Mouse (Mus musculus): ENCODE data around the gene Ddx3x. TPM values are rescaled to one million over a fixed set of nuclear protein-coding genes. Genes with fewer than 3 reads are reported as not detected.
"Not testable (repeated sequence)": the region's sequence is repeated elsewhere in the genome, so short reads cannot be mapped to it uniquely, and the experiment has no call there.

Gene Ddx3x
- 196 and 219 TPM in 2 replicates for polyA plus RNA-seq (2014; fragmentation: Nextera tagmentation; extraction: Ambion mirVana)

DNA sequence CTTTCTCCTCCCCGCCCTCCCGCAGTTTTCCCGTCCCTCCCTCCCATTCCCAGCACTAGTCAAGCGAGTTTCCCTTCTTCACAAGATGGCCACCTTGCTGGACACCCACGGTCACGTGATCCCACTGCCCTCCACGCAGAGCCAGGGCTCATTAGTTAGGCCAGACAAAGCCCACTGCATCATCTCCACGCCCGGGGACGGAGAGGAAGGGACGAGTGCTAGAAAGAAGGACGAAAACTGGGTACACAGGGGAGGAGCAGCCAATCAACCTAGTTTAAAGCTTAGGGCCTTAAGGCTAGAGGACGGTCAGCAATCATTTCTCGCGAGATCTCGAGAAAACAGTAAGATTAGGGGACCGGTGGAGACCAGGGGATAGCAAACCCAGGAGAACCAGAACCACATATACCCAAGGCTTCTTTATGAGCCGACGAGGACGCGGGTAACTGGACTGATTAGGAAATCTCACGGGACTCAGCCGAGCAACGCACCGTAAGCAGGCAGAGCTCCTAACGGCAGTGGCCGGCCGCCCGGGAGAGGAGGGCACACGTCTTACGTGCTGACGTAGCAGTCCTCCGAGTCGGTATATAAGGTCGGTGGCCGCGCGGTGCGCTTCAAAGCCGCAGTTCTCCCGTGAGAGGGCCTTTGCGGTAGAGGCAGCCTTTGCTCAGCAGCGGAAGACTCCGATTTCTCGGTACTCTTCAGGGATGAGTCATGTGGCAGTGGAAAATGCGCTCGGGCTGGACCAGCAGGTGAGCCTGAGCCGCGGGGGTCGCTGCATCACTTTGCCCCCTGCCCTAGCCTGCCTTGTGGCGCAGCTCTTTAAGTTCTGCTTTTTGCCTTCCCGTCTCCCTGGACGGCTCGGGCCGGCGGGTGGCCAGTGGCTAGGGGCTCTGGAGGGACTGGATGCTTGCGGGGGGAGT is at the start of gene Ddx3x:
Gene Ddx3x (plus strand): TSS at position 562 of the 920 bp plus-strand sequence.
- no peaks in the 10 kb centered on the region; the same call in 1 of the 2 replicates for H3K27me3 ChIP-seq (ENCODE audit: control insufficient read depth, insufficient read depth, low read length)
- H3K9me3 ChIP-seq (ENCODE audit: control insufficient read depth, low read length): no peaks in the 10 kb centered on the region
- peak within 1 kb of the TSS; percentile 98 for H3K27ac ChIP-seq (ENCODE audit: low read depth, low read length)
- ATAC-seq (ENCODE audit: low FRiP score) (peak; percentile 93), DNase-seq (ENCODE audit: low spot score, missing footprints) (peak; percentile 99)
- H3K4me2 ChIP-seq: peak within 1 kb of the TSS; percentile 66
- H3K36me3 ChIP-seq (ENCODE audit: control insufficient read depth, insufficient read depth, low read length): no peaks in the 10 kb centered on the region
- under 1% methylated on average over 48 of the region's 57 CpGs for WGBS
- peak within 1 kb of the TSS; percentile 88 for H3K4me3 ChIP-seq (ENCODE audit: low read depth, low read length)
- H3K4me1 ChIP-seq (ENCODE audit: control insufficient read depth, insufficient read depth, low read length): peaks cover 8% of the 10 kb centered on the region
- H3K9ac ChIP-seq (ENCODE audit: low read length): peak within 1 kb of the TSS; percentile 99

DNA sequence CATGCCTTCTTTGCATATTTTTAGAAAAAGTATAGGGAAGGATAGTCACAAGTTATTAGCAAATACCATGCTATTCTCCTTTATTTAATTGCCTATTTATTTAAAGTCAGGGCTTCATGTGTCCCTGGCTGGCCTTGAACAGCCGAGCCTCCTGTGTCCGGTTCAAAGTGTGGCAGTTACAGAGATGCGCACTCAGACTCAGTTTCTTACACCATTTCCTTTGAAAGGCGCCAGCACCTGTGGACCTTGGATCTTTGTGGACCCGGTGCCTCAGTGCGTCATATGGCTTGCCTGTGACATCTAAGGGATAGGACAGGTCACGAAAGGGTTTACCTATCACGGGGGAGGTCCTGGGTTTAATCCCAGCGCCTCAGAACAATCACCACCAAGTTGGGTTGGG is 49.5 kb upstream of the Ddx3x start:
- H3K36me3 ChIP-seq (ENCODE audit: control insufficient read depth, insufficient read depth, low read length): no peaks in the 10 kb centered on the region
- H3K9ac ChIP-seq (ENCODE audit: low read length): peak overlapping the region; percentile 58
- H3K27me3 ChIP-seq (ENCODE audit: control insufficient read depth, insufficient read depth, low read length): peaks cover 5% of the 10 kb centered on the region
- peaks cover 2% of the 10 kb centered on the region; the same call in 1 of the 2 replicates for H3K4me1 ChIP-seq (ENCODE audit: control insufficient read depth, insufficient read depth, low read length)
- no peak overlapping the region for H3K4me3 ChIP-seq (ENCODE audit: low read depth, low read length)
- peak overlapping the region; percentile 65; the same call in 1 of the 2 replicates for H3K27ac ChIP-seq (ENCODE audit: low read depth, low read length)
- peak; percentile 20 for ATAC-seq (ENCODE audit: low FRiP score)
- H3K4me2 ChIP-seq: peak overlapping the region; percentile 39
- peak; percentile 85 for DNase-seq (ENCODE audit: low spot score, missing footprints)
- H3K9me3 ChIP-seq (ENCODE audit: control insufficient read depth, low read length): no peaks in the 10 kb centered on the region
- 22% methylated on average over 9 of the region's 9 CpGs for whole genome bisulfite sequencing

DNA sequence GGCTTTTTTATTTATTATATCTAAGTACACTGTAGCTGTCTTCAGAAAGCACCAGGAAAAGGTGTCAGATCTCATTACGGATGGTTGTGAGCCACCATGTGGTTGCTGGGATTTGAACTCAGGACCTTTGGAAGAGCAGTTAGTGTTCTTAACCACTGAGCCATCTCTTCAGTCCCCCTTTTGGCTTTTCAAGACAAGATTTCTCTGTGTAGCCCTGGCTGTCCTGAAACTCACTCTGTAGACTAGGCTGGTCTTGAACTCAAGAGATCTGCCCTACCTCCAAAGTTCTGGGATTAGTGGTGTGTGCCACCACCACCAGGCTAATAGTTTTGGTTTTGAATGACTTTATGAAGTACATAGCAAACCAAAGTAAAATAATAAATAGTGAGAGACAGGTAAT is 47.9 kb upstream of the Ddx3x start:
- not testable (repeated sequence) for H3K4me1 ChIP-seq (ENCODE audit: control insufficient read depth, insufficient read depth, low read length); H3K9ac ChIP-seq (ENCODE audit: low read length); H3K9me3 ChIP-seq (ENCODE audit: control insufficient read depth, low read length); ATAC-seq (ENCODE audit: low FRiP score); H3K27ac ChIP-seq (ENCODE audit: low read depth, low read length); H3K4me3 ChIP-seq (ENCODE audit: low read depth, low read length); H3K36me3 ChIP-seq (ENCODE audit: control insufficient read depth, insufficient read depth, low read length); H3K27me3 ChIP-seq (ENCODE audit: control insufficient read depth, insufficient read depth, low read length); H3K4me2 ChIP-seq
- 86% methylated on average over 1 of the region's 1 CpGs for WGBS
- peak; percentile 72 for DNase-seq (ENCODE audit: low spot score, missing footprints)

DNA sequence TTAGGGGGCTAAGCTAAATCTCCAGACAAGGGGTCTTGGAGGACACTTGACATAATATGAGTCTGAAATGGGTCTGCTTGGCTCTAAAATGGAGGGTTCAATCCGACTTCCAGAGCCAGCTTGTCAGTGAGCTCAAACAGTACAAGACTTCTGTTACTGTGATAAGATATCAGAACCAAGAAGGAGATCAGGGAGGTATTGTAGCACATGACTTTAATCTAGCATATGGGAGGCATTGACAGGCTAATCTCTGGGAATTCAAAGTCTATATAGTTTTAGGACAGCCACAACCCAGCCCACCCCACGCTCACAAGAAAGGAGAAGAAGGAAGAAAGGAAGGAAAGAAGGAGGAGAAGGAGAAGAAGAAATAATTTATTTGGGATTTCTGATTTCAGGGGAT is 47.1 kb upstream of the Ddx3x start:
- H3K27me3 ChIP-seq (ENCODE audit: control insufficient read depth, insufficient read depth, low read length): peaks cover 5% of the 10 kb centered on the region
- H3K9ac ChIP-seq (ENCODE audit: low read length): no peak overlapping the region
- DNase-seq (ENCODE audit: low spot score, missing footprints) (no peak), ATAC-seq (ENCODE audit: low FRiP score) (no peak)
- H3K36me3 ChIP-seq (ENCODE audit: control insufficient read depth, insufficient read depth, low read length): no peaks in the 10 kb centered on the region
- no peak overlapping the region for H3K4me2 ChIP-seq
- H3K4me3 ChIP-seq (ENCODE audit: low read depth, low read length): no peak overlapping the region
- no peaks in the 10 kb centered on the region for H3K9me3 ChIP-seq (ENCODE audit: control insufficient read depth, low read length)
- H3K27ac ChIP-seq (ENCODE audit: low read depth, low read length): no peak overlapping the region
- H3K4me1 ChIP-seq (ENCODE audit: control insufficient read depth, insufficient read depth, low read length): peaks cover 2% of the 10 kb centered on the region; the same call in 1 of the 2 replicates
- 71% methylated on average over 2 of the region's 2 CpGs for WGBS

DNA sequence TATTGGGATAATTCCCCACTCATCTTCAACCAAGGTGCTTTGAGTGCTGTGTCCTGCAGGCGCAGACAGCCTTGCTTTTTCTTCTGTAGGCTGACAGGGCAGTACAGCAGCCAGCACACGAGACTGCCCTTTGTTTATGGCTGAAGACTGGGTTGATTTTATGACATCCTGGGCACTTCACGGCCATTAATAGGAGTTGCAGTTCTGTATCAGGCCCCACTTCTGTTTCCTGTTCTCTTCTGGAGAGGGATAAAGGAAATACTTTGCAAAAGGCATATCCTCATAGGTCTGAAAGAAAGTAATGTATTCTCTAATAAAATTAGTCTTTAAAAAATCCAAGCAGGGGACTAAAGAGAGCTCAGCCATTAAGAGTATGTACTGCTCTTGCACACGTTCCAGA is 46.1 kb upstream of the Ddx3x start:
- no peak overlapping the region for H3K27ac ChIP-seq (ENCODE audit: low read depth, low read length)
- no peaks in the 10 kb centered on the region for H3K36me3 ChIP-seq (ENCODE audit: control insufficient read depth, insufficient read depth, low read length)
- no peaks in the 10 kb centered on the region for H3K9me3 ChIP-seq (ENCODE audit: control insufficient read depth, low read length)
- H3K9ac ChIP-seq (ENCODE audit: low read length): no peak overlapping the region
- H3K4me1 ChIP-seq (ENCODE audit: control insufficient read depth, insufficient read depth, low read length): peaks cover 2% of the 10 kb centered on the region; the same call in 1 of the 2 replicates
- DNase-seq (ENCODE audit: low spot score, missing footprints) (peak; percentile 44), ATAC-seq (ENCODE audit: low FRiP score) (no peak)
- H3K27me3 ChIP-seq (ENCODE audit: control insufficient read depth, insufficient read depth, low read length): peaks cover 5% of the 10 kb centered on the region
- no peak overlapping the region for H3K4me2 ChIP-seq
- no peak overlapping the region for H3K4me3 ChIP-seq (ENCODE audit: low read depth, low read length)
- WGBS: 77% methylated on average over 4 of the region's 4 CpGs

DNA sequence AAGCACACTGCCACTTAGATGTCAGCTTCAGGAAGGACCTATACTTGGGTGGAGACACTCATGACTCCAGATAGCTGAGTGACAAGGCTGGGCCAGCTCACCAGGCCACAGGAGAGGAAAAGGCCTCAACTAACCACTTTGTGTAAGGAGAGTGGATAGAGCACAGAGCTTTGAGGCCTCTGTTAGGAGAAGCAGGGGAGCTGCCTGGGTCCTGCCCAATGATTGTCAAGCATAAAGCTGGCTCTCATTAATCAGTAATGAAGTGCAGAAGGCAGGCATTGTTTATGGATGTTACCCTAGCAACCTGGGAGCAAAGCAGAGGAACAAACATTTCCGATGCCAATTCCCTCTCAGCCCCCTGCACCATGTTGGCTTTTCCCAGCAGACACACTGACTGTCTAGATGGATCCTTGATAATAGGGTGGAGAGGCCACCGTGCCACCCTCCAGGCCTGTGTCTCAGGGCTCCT is 44.6 kb upstream of the Ddx3x start:
- WGBS: 58% methylated on average over 2 of the region's 2 CpGs
- ATAC-seq (ENCODE audit: low FRiP score): peak; percentile 50; the same call in 1 of the 2 replicates
- peak; percentile 49 for DNase-seq (ENCODE audit: low spot score, missing footprints)
- H3K4me2 ChIP-seq: no peak overlapping the region
- no peaks in the 10 kb centered on the region for H3K9me3 ChIP-seq (ENCODE audit: control insufficient read depth, low read length)
- no peak overlapping the region for H3K27ac ChIP-seq (ENCODE audit: low read depth, low read length)
- peaks cover 7% of the 10 kb centered on the region for H3K27me3 ChIP-seq (ENCODE audit: control insufficient read depth, insufficient read depth, low read length)
- H3K4me3 ChIP-seq (ENCODE audit: low read depth, low read length): no peak overlapping the region
- H3K4me1 ChIP-seq (ENCODE audit: control insufficient read depth, insufficient read depth, low read length): peaks cover 4% of the 10 kb centered on the region; the same call in 1 of the 2 replicates
- H3K36me3 ChIP-seq (ENCODE audit: control insufficient read depth, insufficient read depth, low read length): no peaks in the 10 kb centered on the region
- H3K9ac ChIP-seq (ENCODE audit: low read length): no peak overlapping the region

DNA sequence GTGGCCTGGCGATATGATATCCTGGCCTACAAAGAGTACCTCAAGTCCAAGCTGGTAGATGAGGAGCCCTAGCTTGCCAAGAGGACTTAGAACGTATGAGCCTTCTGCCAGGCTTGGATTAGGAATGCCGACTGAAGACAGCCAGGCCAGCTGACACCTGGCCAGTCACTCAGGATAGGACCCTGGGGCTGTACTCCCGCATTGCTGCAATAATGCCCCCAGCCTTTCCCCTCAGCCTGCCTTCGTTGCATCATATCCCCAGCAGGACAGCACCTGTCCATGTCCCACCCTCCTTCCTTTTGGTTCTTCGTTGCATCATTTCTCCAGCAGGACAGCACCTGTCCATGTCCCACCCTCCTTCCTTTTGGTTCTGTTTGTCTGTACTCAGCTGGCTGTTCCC is 41.3 kb upstream of the Ddx3x start:
- 89% methylated on average over 6 of the region's 6 CpGs for WGBS
- DNase-seq (ENCODE audit: low spot score, missing footprints): no peak
- Histone ChIP-seq H3K27me3 (ENCODE audit: control insufficient read depth, insufficient read depth, low read length) (peaks cover 4% of the 10 kb centered on the region), H3K9ac (ENCODE audit: low read length) (no peak overlapping the region), H3K27ac (ENCODE audit: low read depth, low read length) (no peak overlapping the region), H3K4me3 (ENCODE audit: low read depth, low read length) (no peak overlapping the region), H3K4me1 (ENCODE audit: control insufficient read depth, insufficient read depth, low read length) (peaks cover 3% of the 10 kb centered on the region; the same call in 1 of the 2 replicates), H3K9me3 (ENCODE audit: control insufficient read depth, low read length) (no peaks in the 10 kb centered on the region), H3K4me2 (no peak overlapping the region), H3K36me3 (ENCODE audit: control insufficient read depth, insufficient read depth, low read length) (no peaks in the 10 kb centered on the region)
- ATAC-seq (ENCODE audit: low FRiP score): no peak

DNA sequence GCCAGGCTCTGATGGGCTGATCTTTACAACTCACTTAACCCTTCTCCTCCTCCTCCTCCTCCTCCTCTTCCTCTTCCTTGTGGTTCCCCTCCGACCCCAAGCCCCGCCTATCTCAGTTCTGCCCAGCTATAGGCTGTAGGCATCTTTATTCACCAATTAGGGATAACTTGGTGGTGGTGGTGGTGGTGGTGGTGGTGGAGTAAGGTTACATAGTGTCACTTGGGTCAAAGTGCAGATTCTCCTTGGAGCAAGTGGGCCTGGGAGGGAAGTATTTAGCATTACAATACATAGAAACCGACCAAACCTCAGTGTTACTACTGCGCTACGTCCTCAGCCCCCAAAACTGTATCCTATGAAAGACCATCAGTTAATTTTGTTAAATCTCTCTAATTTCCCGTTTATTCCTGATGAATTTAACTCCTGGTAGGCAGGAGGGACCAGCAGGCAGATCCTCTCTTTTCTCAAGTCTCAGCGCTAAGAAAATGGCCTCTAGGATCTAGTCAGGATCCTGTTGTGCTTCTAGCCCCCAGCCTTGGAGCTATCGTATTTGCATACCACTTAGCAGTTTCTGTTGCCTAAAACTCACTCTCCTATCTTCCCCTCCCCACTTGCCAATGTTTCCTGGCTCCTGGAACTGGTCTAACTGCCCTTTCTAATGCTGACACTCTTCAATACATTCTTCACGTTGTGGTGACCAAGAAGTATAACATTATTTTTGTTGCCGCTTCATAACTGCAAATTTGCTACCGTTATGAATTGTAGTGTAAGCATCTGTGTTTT is 39.9 kb upstream of the Ddx3x start:
- Histone ChIP-seq H3K4me1 (ENCODE audit: control insufficient read depth, insufficient read depth, low read length) (peaks cover 3% of the 10 kb centered on the region; the same call in 1 of the 2 replicates), H3K27me3 (ENCODE audit: control insufficient read depth, insufficient read depth, low read length) (peaks cover 4% of the 10 kb centered on the region), H3K9me3 (ENCODE audit: control insufficient read depth, low read length) (no peaks in the 10 kb centered on the region), H3K4me3 (ENCODE audit: low read depth, low read length) (peak overlapping the region; percentile 30; the same call in 1 of the 2 replicates), H3K27ac (ENCODE audit: low read depth, low read length) (peak overlapping the region; percentile 96), H3K4me2 (peak overlapping the region; percentile 57), H3K9ac (ENCODE audit: low read length) (peak overlapping the region; percentile 74), H3K36me3 (ENCODE audit: control insufficient read depth, insufficient read depth, low read length) (no peaks in the 10 kb centered on the region)
- ATAC-seq (ENCODE audit: low FRiP score) (no peak), DNase-seq (ENCODE audit: low spot score, missing footprints) (no peak)
- WGBS: 14% methylated on average over 11 of the region's 11 CpGs
